In the genomic region with DNA sequence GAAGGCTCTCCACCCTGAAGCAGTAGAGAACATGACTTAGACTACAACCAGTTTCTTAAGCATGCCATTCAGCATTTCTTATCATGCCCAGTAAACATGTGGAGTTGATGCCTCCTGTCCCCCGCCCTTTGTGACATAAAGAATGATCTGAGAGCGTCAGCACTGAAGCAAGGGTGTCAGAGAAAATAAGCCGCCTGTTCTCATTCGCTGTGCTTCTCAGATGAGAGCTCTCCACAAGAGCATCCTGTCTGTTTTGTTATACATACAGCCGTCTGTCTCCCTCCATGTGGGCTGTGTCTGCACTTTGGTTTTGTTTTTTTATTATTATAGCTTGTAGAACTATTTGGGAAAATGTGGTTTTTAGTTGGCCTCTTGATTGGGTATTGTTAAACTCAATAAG, we compare ENCODE assay signal across 24 mouse cellular contexts.
A peak's percentile ranks its signal among the peaks of the same experiment; 100 is the strongest.
DNase-seq lines count a peak whose midpoint lies in the region; ATAC-seq and TF ChIP-seq lines count a peak whose summit lies in the region.
"Had no signal": no experiment of that assay in that cellular context is flagged by ENCODE, and none has a peak within 500 bp of the region (broad histone marks: within the 10 kb centered on the region; RNA-seq: fewer than 3 reads in every experiment).

No protein-coding gene starts in this region.

- ATAC-seq in lung, embryonic 15.5 days (ENCODE audit: borderline replicate concordance, extremely low read depth, low FRiP score, low TSS enrichment): peak; percentile 52; the same call in 1 of the 2 replicates
- peak; percentile 25; the same call in 1 of the 2 replicates for ATAC-seq in lung, postnatal 0 days
- ATAC-seq: forebrain, embryonic 14.5 days had no signal

- H3K4me1 ChIP-seq in lung, embryonic 15.5 days: no peaks in the 10 kb centered on the region
- H3K4me1 ChIP-seq in lung, postnatal 0 days (ENCODE audit: insufficient read depth, low read depth, low read length): no peaks in the 10 kb centered on the region
- no peaks in the 10 kb centered on the region for H3K4me1 ChIP-seq in lung, adult 2 months (ENCODE audit: control insufficient read depth, insufficient read depth, low read length)
- no peaks in the 10 kb centered on the region for H3K4me1 ChIP-seq in testis, adult 2 months (ENCODE audit: control insufficient read depth, insufficient read depth, low read length)
- H3K4me1 ChIP-seq: embryonic facial prominence, embryonic 13.5 days; embryonic facial prominence, embryonic 15.5 days had no signal

- no peak for TF ChIP-seq POLR2A in lung, adult 2 months (IDR thresholded peaks at IDR 0.05; ENCODE audit: borderline replicate concordance, extremely low read depth, low read depth, low read length)
- no peak for TF ChIP-seq POLR2A in testis, adult 2 months (IDR thresholded peaks at IDR 0.05; ENCODE audit: control insufficient read depth, low read depth, low read length)

- TF ChIP-seq EP300 in lung, postnatal 0 days (IDR thresholded peaks at IDR 0.05): no peak

- no peaks in the 10 kb centered on the region for H3K27me3 ChIP-seq in lung, embryonic 15.5 days
- H3K27me3 ChIP-seq in lung, postnatal 0 days (replicated peaks; ENCODE audit: insufficient read depth, low read length): no peaks in the 10 kb centered on the region
- no peaks in the 10 kb centered on the region for H3K27me3 ChIP-seq in testis, adult 2 months (ENCODE audit: control insufficient read depth, insufficient read depth, low read length)
- H3K27me3 ChIP-seq: embryonic facial prominence, embryonic 13.5 days; embryonic facial prominence, embryonic 15.5 days; forebrain, embryonic 12.5 days had no signal

- no peak overlapping the region for H3K4me2 ChIP-seq in lung, embryonic 15.5 days
- no peak overlapping the region for H3K4me2 ChIP-seq in lung, postnatal 0 days (replicated peaks; ENCODE audit: low read depth, low read length)
- H3K4me2 ChIP-seq: embryonic facial prominence, embryonic 13.5 days; embryonic facial prominence, embryonic 15.5 days; forebrain, embryonic 12.5 days had no signal

- TF ChIP-seq CTCF in layer of hippocampus, adult 2 months (conservative IDR thresholded peaks at IDR 0.05): no peak
- TF ChIP-seq CTCF in lung, postnatal 0 days (IDR thresholded peaks at IDR 0.05): no peak
- TF ChIP-seq CTCF in lung, adult 2 months (IDR thresholded peaks at IDR 0.05; ENCODE audit: insufficient read depth, low read length): no peak
- no peak for TF ChIP-seq CTCF in testis, adult 2 months (IDR thresholded peaks at IDR 0.05; ENCODE audit: control insufficient read depth, insufficient read depth, insufficient replicate concordance, low read depth, low read length)

- H3K36me3 ChIP-seq in lung, embryonic 15.5 days: peaks cover 9% of the 10 kb centered on the region; the same call in 1 of the 2 replicates
- peaks cover 7% of the 10 kb centered on the region; the same call in 1 of the 2 replicates for H3K36me3 ChIP-seq in lung, postnatal 0 days (ENCODE audit: insufficient read depth, low read length)
- H3K36me3 ChIP-seq in testis, adult 2 months (ENCODE audit: control insufficient read depth, insufficient read depth, low read length): no peaks in the 10 kb centered on the region
- H3K36me3 ChIP-seq: forebrain, embryonic 10.5 days; forebrain, embryonic 12.5 days had no signal

- WGBS in lung, embryonic 15.5 days: 45% methylated on average over 5 of the region's 5 CpGs
- WGBS in lung, postnatal 0 days: 40% methylated on average over 5 of the region's 5 CpGs
- 73% methylated on average over 5 of the region's 5 CpGs for WGBS in lung, adult 2 months

- peak overlapping the region; percentile 61 for H3K27ac ChIP-seq in layer of hippocampus, adult 2 months
- H3K27ac ChIP-seq in lung, embryonic 15.5 days: no peak overlapping the region
- H3K27ac ChIP-seq in lung, postnatal 0 days (ENCODE audit: low read length): no peak overlapping the region
- H3K27ac ChIP-seq in testis, adult 2 months (ENCODE audit: control insufficient read depth, insufficient read depth, low read depth, low read length): no peak overlapping the region
- H3K27ac ChIP-seq: embryonic facial prominence, embryonic 13.5 days; embryonic facial prominence, embryonic 15.5 days; forebrain, embryonic 10.5 days; forebrain, embryonic 12.5 days had no signal

- no peak overlapping the region for H3K4me3 ChIP-seq in layer of hippocampus, adult 2 months
- no peak overlapping the region for H3K4me3 ChIP-seq in lung, embryonic 15.5 days
- no peak overlapping the region for H3K4me3 ChIP-seq in lung, postnatal 0 days (ENCODE audit: low read depth, low read length)
- H3K4me3 ChIP-seq in lung, adult 2 months (replicated peaks; ENCODE audit: extremely low read depth, low read depth, low read length): no peak overlapping the region
- H3K4me3 ChIP-seq in testis, adult 2 months (ENCODE audit: control insufficient read depth, low read depth, low read length): peak overlapping the region; percentile 71
- H3K4me3 ChIP-seq: embryonic facial prominence, embryonic 13.5 days; embryonic facial prominence, embryonic 15.5 days; erythroblast, embryonic 14.5 days; forebrain, embryonic 10.5 days; forebrain, embryonic 12.5 days had no signal

- no peak overlapping the region for H3K9ac ChIP-seq in lung, embryonic 15.5 days
- H3K9ac ChIP-seq in lung, postnatal 0 days (replicated peaks; ENCODE audit: low read depth): no peak overlapping the region
- H3K9ac ChIP-seq: embryonic facial prominence, embryonic 13.5 days; embryonic facial prominence, embryonic 15.5 days; forebrain, embryonic 12.5 days had no signal

- DNase-seq in layer of hippocampus, adult 2 months (ENCODE audit: low spot score in 2 of 2): no peak
- no peak for DNase-seq in layer of hippocampus, postnatal 14 days (ENCODE audit: low spot score in 2 of 2)
- no peak for DNase-seq in lung, postnatal 36 days
- peak; percentile 14 for DNase-seq in lung, postnatal 0 days (ENCODE audit: low spot score)
- no peak for DNase-seq in lung, adult 2 months
- no peak for DNase-seq in testis, postnatal 10 days (ENCODE audit: low spot score)
- DNase-seq: adrenal gland, adult 2 months; adrenal gland, postnatal 10 days; adrenal gland, postnatal 25 days; cerebellum, adult 11 months; cerebellum, adult 18-20 months; cerebellum, adult 8-10 months; cerebellum, adult 9-11 months; cerebellum, postnatal 14 days; cerebellum, postnatal 36 days; embryo, embryonic 11 days had no signal

- no peaks in the 10 kb centered on the region for H3K9me3 ChIP-seq in lung, embryonic 15.5 days
- H3K9me3 ChIP-seq in lung, postnatal 0 days (ENCODE audit: low read length): no peaks in the 10 kb centered on the region
- H3K9me3 ChIP-seq: embryonic facial prominence, embryonic 13.5 days; embryonic facial prominence, embryonic 15.5 days; forebrain, embryonic 10.5 days; forebrain, embryonic 12.5 days had no signal
